Mouse (Mus musculus) gastrocnemius, adult 8-10 months (tissue): ENCODE measurements around the gene Olfr763. TPM values are rescaled to one million over a fixed set of nuclear protein-coding genes. Genes with fewer than 3 reads are reported as not detected.
"Not testable (repeated sequence)": the region's sequence is repeated elsewhere in the genome, so short reads cannot be mapped to it uniquely, and the experiment has no call there.

ENCODE experiments used
- DNase-seq, 2 experiments: peaks; one replicate each; pipeline ENCODE4 v3.0.0; 2022; ENCODE audit warnings: low spot score in 2 of 2
- total RNA-seq, 4 experiments: library from RNA; stranded (reverse); gene quantifications; 2 replicates each; pipeline ENCODE4 v1.2.4; 2022

Gene Olfr763
- total RNA-seq, result not detected

DNA sequence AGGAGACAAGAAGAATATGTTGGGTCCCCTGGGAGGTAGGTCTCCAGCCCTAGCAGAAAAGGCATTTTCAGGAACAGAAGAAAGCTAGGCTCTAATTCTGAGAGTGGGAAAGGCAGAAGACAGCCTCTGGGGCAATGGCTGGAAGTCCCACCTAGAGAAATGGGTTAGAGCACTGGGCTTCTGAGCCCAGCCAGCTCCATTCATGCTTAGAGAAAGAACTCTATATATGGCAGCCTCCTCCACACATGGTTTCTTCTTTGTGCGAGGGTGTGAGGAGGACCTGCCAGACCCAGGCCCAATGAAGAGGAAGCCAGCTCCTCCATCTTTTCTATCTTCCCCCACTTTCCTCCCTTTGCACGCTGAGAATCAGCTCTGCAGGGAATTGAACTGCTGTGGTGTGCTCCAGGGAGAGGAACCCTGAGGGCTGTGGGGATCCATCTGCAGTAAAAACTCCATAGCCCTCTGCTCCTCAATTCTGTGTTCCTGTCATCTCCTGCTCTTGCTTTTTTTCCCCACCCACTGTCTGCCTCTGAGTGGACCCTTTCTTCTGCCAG is at the start of gene Olfr763:
Gene Olfr763 (plus strand): TSS at position 504 of the 554 bp plus-strand sequence.
- DNase-seq, result no peak

DNA sequence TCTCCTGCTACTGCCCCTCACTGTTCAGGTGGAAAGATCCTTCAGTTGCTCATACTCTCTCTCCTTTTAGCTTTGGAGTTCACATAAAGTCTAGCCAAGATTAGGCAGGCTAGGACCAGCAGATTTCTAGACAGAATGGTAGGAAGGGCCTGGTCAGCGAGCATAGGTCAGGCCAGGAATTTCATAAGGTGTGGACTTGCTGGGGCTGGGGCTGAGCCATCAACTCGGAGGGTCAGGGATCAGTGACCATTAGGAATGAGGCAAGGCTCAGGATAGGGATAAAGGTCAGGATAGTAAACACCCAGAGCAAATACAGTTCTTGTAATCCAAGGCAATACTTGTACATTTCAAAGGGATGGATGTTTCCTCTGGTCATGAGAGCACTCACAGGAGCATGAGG is 45.6 kb upstream of the Olfr763 start:
- DNase-seq, result no peak

DNA sequence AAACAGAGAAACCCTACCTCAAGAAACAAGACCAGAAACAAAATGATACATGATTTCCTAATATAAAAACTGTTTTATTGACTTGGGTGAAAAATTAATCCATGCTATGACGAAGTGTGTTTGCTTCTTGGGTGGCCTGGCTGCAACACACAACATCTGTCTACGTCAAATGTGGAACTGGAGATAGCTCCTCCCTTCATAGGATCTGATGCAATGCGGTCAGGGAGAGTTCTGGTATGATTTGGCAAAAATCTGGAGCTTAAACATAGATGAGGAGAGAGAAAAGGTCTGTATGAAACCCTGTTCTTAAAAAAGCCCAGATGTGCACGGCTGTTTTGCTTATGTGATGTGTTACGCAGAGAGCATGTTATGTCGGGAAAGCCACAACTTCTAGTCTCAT is 44.7 kb upstream of the Olfr763 start:
- DNase-seq, result no peak

DNA sequence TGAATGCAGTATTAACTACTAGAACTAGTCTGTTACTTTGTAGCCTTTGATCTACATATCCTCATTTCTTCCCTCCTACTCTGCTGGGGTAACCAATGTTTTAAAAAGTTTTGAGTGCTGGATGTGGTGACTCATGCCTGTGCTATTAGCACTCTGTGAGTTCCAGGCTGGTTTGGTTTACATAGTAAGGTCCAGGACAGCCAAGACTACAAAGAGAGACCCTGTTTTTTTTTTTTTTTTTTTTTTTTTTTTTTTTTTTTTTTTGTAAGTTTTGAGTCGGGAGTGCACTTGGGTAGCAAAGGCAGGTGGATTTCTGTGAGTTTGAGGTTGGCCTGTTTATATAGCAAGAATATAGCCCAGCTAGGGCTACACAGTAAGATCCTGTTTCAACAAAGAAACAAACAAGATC is 42.2 kb upstream of the Olfr763 start:
- DNase-seq, result no peak

DNA sequence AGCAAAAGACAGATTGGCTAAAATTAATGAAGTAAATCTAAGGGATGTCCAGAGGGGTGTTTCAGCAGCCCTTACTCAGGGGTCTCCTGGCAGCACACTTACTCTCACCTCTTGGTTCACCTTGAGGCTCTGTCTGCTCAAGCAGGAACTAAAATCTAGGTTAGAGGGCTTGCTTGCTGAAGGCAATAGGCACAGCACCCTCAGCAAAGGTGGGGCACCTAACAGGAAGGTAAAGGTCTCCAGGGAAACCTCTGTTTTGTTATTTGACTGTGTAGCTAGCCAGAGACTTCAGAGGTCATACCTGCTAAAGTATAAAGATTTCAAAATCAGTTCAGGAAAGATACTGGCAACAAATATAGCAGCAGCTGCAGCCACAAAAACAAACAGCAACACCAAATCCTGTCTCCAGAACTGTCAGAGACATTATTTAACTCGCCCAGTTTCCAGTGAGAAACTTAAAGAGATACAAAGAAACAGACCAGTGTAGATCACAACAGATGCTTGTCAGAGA is 39.8 kb upstream of the Olfr763 start:
- DNase-seq, result no peak

DNA sequence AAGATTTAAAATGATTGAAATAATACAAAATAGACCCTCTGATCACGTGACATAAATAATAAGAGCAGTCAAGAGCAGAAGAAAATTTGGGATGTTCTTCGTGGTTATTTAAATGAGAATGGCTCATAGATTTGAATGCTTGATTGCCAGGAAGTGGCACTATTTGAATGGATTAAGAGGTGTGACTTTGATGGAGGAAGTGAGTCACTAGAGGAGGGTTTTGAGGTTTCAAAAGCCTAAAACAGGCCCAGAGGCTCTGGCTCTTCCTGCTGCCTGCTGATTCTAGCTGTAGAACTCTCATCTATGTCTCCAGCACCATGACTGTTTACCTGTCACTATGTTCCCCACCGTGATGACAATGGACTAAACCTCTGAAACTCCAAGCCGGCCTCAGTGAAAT is 37.8 kb upstream of the Olfr763 start:
- DNase-seq, result no peak

DNA sequence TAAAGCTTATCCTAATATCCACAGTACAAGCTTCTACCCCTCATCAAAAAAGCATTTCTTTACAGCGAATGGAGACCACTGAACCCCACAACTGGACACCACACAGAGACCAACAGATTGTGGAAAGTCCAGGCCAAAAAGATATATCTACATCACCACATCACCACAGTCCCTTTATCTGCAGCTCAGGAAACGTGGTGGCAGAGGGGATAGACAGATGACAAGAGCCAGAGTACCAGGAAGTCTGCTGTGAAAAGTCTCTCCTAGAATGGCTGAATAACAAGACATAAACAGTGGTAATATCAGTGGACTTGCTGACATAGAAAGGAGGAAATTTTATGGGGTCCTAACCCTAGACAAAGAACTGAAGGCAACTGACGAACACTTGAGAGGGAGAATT is 34.2 kb upstream of the Olfr763 start:
- no peak for DNase-seq

DNA sequence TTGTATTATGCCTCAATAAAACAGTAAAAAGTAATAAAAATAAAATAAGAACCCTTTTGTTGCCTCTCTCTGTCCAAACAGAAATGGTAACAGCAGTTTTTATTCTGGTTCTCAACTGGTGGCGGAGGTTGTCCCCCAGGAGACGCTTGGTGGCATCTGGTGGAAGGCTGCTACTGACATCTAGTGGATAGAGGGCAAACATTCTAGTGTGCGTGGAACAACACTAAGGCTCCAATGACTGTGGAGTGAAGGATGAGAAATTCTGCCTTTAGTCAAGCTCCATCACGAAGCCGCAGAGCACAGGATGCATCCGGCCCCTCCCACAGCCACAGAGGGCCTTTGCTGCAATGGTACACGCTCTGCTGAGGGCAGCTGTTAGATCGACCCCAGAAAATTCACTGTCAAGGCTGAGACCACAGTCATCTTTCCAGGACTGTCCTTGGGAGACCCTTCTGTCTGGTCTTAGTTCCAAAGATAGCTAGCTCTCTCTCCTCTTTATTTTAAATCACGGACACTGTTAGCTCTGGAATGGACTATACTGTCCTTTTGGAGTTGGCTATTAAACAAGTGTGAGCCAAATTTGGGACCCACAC is 33.0 kb upstream of the Olfr763 start:
- DNase-seq, result no peak

DNA sequence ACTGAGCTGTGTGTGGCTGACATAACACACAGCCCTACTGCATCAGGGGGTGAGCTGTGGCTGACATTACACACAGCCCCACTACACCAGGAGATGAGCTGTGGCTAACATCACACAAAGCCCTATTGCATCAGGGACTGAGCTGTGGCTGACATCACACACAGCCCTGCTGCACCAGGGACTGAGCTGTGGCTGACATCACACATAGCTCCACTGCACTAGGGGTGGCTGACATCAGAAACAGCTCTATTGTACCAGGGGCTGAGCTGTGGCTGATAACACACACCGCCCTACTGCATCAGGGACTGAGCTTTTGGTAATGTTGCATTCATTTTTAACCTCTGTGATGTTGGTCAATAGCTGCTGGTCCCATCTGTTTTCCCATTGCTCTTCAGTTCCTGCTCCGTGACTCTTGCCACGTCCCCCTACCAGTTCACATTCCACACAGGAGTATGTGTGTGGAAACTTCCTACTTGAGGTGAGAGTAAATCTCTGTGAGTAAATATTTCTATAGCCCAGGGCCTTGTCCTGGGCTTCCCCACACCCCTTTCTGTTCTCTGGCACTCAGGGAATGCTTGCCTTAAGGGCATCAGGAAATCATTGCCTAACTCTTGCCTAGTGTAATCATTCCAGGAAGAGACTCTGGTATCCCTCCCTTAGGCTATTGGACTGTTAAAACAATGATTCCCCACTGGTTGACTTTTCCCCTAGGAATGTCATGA is 29.8 kb upstream of the Olfr763 start:
- no peak for DNase-seq

DNA sequence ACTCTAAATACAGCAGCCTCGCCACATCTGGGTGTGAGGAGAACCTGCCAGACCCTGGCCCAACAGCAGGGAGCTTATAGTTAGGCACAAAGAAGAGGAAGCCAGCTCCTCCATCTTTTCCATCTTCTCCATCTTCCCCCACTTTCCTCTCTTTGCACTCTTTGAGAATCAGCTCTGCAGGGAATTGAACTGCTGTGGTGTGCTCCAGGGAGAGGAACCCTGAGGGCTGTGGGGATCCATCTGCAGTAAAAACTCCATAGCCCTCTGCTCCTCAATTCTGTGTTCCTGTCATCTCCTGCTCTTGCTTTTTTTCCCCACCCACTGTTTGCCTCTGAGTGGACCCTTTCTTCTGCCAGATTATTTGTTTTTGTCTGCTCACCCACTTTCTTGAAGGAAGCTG is 21.5 kb upstream of the Olfr763 start, which contains the start of gene Olfr9:
Gene Olfr9 (plus strand): TSS at position 301 of the 400 bp plus-strand sequence.
- not testable (repeated sequence) for DNase-seq

DNA sequence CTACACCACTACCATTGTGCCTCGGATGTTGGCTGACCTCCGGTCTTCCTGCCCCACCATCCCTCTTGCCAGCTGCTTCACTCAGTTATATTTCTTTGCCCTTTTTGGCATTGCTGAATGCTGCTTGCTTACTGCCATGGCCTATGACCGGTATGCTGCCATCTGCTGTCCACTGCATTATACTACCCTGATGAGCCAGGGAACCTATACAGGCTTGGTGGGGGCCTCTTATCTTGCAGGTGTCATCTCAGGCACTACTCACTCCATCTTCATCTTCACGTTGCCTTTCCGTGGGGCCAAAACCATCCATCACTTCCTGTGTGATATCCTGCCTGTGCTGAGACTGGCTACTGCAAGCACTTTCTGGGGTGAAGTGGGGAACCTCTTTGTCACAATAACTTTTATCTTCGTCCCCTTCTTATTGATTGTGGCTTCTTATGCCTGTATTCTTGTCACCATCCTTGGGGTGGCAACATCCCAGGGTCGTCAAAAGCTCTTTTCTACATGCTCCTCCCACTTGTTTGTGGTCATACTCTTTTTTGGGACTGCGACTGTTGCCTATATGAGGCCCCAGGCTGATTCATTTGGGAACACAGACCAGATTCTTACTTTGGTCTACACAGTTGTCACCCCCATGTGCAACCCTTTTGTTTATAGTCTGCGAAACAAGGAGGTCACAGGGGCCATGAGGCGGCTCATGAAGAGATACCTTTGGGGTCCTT is 20.3 kb upstream of the Olfr763 start:
- DNase-seq, result not testable (repeated sequence)

DNA sequence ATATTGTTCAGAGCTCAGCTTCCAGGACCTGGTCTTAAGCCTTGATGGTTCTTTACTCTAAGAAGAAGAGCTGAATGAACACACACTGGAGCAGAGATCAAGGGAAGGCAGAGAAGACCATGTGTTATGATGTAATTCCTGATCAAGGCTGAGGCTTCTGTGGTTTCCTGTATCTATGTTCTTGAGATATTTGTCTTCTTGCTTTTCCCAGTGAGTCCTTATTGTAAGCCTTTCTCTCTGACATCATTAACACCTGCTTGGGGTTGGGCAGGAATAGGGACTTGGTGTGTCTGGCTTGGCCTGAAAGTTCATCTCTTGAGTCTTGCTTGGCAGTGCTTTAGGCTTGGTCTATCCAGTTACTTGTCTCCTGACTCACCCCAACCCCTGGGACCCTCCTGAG is 19.6 kb upstream of the Olfr763 start:
- no peak for DNase-seq

DNA sequence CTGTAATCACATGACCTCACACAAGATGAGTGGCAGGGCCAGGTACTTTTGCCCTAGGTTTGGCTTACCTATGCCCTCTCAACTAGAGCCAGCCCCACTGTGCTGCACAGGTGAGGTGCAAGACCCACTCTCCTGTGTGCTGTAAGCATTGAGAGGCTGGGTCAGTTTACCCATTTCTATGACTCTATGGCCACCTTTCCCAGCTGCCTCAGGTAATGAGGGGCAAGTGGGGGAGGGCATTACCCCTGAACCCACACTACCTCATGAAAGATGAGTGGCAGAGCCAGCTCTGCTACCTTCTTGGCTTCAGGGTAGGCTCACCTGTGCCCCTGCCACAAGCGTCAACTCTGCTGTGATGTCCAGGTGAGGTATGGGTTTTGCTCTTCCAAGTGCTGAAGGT is 14.8 kb upstream of the Olfr763 start:
- DNase-seq, result no peak

DNA sequence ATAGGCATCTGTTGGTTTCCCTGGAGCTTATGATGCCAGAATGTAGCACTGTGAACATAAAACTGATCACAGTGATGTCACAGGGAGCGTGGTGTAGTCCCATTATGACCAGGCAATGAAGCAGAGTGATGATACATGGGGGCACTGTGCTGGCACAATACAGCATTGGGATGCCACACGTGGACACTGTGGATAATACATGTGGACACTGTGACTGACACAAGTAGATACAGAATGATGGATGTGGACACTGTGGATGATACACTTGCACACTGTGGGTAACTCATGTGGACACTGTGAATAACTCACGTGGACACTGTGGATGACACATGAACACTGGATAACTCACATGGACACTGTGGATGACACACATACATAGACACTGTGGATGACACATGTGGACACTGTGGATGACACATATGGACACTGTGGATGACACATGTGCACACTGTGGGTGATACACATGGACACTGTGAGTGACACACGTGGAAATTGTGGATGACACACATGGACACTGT is 14.0 kb upstream of the Olfr763 start:
- no peak for DNase-seq

DNA sequence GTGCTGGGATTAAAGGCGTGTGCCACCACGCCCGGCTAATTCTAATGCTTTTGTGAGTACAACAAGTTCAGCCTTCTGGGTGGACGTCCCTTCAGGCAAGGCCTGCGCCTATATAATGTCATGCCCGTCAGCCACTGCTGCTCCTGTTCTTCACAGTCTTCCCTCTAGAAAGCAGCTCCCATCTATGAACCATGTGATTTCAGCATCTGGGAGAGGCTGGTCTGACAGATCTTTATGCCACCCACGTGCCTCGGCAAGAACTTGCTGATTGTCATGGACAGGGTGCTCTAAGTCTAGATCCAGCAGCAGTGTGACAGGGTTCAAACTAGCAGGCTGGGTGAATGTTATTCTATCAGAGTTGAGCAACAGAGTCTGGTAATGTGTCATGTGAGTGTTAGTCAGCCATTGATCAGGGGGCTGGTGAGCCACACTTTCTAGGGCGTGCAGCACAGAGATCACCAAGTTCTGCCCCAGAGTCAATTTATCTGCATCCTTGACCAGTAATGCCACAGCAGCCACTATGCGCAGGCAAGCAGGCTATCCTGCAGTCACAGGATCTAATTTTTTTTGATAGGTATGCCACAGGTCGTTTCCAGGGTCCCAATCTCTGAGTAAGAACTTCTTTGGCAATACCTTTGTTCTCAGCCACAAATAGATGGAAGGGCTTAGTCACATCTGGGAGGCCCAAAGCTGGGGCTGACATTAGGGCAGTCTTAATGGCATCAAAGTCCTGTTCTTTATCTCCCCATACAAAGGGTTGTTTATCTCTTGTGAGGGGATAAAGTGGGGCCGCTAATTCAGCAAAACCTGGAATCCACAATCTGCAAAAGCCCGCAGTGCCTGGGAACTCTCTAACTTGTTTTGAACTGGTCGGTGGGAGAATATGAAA is 6.3 kb upstream of the Olfr763 start:
- no peak for DNase-seq

DNA sequence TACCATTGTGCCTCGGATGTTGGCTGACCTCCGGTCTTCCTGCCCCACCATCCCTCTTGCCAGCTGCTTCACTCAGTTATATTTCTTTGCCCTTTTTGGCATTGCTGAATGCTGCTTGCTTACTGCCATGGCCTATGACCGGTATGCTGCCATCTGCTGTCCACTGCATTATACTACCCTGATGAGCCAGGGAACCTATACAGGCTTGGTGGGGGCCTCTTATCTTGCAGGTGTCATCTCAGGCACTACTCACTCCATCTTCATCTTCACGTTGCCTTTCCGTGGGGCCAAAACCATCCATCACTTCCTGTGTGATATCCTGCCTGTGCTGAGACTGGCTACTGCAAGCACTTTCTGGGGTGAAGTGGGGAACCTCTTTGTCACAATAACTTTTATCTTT is 920 bp downstream of the Olfr763 start:
- not testable (repeated sequence) for DNase-seq

DNA sequence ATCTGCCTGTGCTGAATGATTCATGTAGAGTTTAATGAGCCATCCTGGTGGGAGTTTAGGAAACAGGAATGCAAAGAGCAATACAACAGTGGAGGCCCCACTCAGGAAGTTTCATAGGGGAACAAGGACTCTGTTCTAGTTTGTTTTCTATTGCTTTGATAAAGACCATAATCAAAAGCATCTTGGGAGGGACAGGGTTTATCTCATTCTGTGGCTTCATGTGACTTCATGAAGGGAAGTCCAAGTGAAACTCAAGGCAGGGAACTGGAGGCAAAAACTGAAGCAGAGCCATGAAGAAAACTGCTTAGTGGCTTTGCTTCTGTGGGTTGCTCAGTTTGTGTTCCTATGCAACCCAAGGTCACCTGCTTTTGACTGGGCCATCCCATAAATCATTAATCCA is 3.9 kb downstream of the Olfr763 start:
- no peak for DNase-seq

DNA sequence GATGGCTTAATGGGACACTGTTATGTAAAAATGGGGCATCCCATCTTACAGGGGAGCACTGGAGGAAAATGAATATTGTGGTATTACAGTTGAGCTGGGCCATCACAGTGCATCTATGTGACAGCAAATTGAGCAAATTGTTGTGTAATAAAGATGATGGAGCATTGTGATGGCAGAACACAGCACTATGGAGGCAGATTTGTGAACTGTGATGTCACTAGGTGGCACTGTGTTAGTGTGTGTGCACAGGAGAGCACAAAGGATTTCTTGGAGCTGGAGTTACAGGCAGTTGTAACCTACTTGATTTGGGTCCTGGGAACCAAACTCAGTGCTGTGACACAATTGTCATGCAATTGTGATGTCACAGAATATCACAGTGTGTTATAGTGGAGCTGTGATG is 12.7 kb downstream of the Olfr763 start:
- DNase-seq, result no peak

DNA sequence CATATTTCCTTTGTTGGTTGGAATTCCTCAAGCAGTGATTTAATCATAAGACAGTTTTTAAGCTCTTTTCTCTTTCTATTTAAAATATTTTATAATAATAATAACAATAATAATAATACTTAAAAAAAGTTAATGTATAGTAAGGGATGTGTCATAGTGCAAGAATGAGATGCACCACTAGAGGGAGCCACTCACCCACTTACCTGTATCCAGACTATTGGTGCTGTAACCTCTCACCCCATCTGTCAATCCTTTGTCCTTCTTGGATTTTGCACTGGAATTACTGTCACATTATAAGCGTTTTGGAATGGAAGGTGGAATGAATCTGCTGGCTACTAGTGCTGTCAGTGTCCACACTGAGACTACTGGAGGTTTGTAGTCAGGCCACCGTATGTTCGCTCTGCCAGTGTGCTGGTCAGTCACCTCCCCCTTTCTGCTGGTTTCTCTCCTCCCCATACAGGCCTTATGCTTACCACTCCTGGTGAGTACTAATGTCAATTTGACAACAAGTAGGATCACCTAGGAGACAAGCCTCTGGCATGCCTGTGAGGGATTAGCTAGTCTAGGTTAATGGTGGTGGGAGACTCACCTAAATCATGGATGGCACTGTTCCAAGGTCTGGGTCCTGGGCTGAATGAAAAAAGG is 15.5 kb downstream of the Olfr763 start:
- DNase-seq, result no peak

DNA sequence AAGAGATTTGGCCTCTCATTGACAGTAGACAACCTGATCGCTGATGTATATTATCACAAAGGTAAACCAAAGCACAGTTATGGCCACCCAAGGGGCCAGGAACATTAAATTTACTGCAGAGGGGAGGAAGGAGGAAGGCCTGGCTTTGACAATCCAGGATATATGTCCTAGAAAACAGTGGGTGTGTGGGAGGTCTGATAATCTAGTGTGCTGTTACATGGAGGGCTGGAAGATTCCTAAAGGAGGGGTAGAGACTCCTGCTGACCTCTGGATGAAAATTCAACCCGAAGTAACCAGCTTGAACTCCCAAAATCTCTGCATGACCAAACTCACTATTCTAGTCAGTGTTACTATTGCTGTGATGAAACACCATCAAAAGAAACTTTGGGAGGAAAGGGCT is 17.8 kb downstream of the Olfr763 start:
- no peak for DNase-seq
